Mouse (Mus musculus) ES-E14 (cell line): ENCODE results near the gene Eya2. TPM values are rescaled to one million over a fixed set of nuclear protein-coding genes. Genes with fewer than 3 reads are reported as not detected.
A peak's percentile ranks its signal among the peaks of the same experiment; 100 is the strongest.

Experiments used
- DNase-seq: peaks from one replicate; pipeline ENCODE4 v3.0.0-alpha.2; 2013; ENCODE audit warnings: low read depth, low spot score
- H3K27ac ChIP-seq: 2 replicates; pipeline ENCODE4 v1.5.1; 2012; ENCODE audit warnings: low read depth, mild to moderate bottlenecking, low read length, moderate library complexity, mixed read lengths; ENCODE audit not compliant: poor library complexity, insufficient read depth, severe bottlenecking
- H3K36me3 ChIP-seq: 2 replicates; pipeline ENCODE4 v1.6.1; 2012; ENCODE audit warnings: mild to moderate bottlenecking, low read length, moderate library complexity, mixed read lengths; ENCODE audit not compliant: control insufficient read depth, poor library complexity, insufficient read depth, severe bottlenecking
- H3K4me1 ChIP-seq, 2 experiments: fragments of 150-350 bp in 1 of 2; sonication (generic) in 1 of 2; 2 replicates each; pipeline ENCODE4 v1.6.1; 2012; ENCODE audit warnings: low read length in 2 of 2, mild to moderate bottlenecking in 1 of 2, mixed read lengths in 1 of 2; ENCODE audit not compliant: control insufficient read depth in 2 of 2, insufficient read depth in 2 of 2, poor library complexity in 1 of 2
- H3K4me3 ChIP-seq, 2 experiments: fragments of 150-350 bp in 1 of 2; sonication (generic) in 1 of 2; 2 replicates each; pipeline ENCODE4 v1.5.1; 2012; ENCODE audit warnings: low read length in 2 of 2, low read depth in 1 of 2, mild to moderate bottlenecking in 1 of 2, mixed read lengths in 1 of 2; ENCODE audit not compliant: insufficient read depth in 1 of 2, poor library complexity in 1 of 2, severe bottlenecking in 1 of 2
- H3K9ac ChIP-seq: 2 replicates; pipeline ENCODE4 v1.6.1; 2012; ENCODE audit warnings: low read depth, mild to moderate bottlenecking, low read length, mixed read lengths; ENCODE audit not compliant: poor library complexity, insufficient read depth, severe bottlenecking
- H3K9me3 ChIP-seq: fragments of 150-350 bp; sonication (generic); 2 replicates; pipeline ENCODE4 v1.6.1; 2012; ENCODE audit warnings: low read depth, mild to moderate bottlenecking, low read length; ENCODE audit not compliant: control insufficient read depth, insufficient read depth
- CHD2 ChIP-seq: IDR thresholded peaks from 2 replicates; pipeline ENCODE4 v1.6.1; 2014; ENCODE audit warnings: mild to moderate bottlenecking, low read depth, low read length, inconsistent platforms
- HCFC1 ChIP-seq: IDR thresholded peaks from 2 replicates; pipeline ENCODE4 v1.6.1; 2012; ENCODE audit warnings: low read length, inconsistent platforms, borderline replicate concordance; ENCODE audit not compliant: insufficient read depth
- MAFK ChIP-seq: IDR thresholded peaks from 2 replicates; pipeline ENCODE4 v1.6.1; 2014; ENCODE audit warnings: mild to moderate bottlenecking, low read depth, low read length, inconsistent platforms; ENCODE audit not compliant: insufficient read depth
- ZC3H11A ChIP-seq: IDR thresholded peaks from 2 replicates; pipeline ENCODE4 v1.6.1; 2012; ENCODE audit warnings: low read depth, mild to moderate bottlenecking, inconsistent platforms, low read length, borderline replicate concordance
- ZNF384 ChIP-seq: IDR thresholded peaks from 2 replicates; pipeline ENCODE4 v1.6.1; 2012; ENCODE audit warnings: low read depth, low read length, inconsistent platforms
- in situ Hi-C, 2 experiments: fragments of 600-800 bp; cut with MboI; formaldehyde crosslinking; loops; one replicate each; pipeline ENCODE4 v1.15.1; 2025; ENCODE audit warnings: low sequenced_read_pairs in 2 of 2, inconsistent platforms in 1 of 2; ENCODE audit not compliant: unreplicated experiment in 2 of 2
- total RNA-seq: library from RNA; depleted of rRNA; stranded (reverse); fragments of 300-350 nt; gene quantifications from 2 replicates; pipeline ENCODE4 v1.2.3, GENCODE M21; 2012

Gene Eya2
- total RNA-seq, 1 experiment = 0.40 TPM

GRCm38 (mm10) chr2:165745306-165746098 is 150.7 kb downstream of the Eya2 start:
- in situ Hi-C loops = loop anchor here in 1 of 2 experiments (10.0 kb wide), 1 partner anchor 221 kb away; no protein-coding TSS in a partner anchor
- Histone ChIP-seq H3K27ac (no peak overlapping the region), H3K9ac (peak overlapping the region; percentile 7; the same call in 1 of the 2 replicates), H3K36me3 (no peaks in the 10 kb centered on the region), H3K4me1 (peaks cover 0 to 22% of the 10 kb centered on the region in 2 experiments; a peak in 2 of 4 replicates), H3K4me3 (no peak overlapping the region), H3K9me3 (no peaks in the 10 kb centered on the region)
- no peak for DNase-seq
- no peak for TF ChIP-seq MAFK
- no peak for TF ChIP-seq ZNF384
- TF ChIP-seq ZC3H11A = no peak

- in situ Hi-C loops = loop anchor here in 1 of 2 experiments (10.0 kb wide), 1 partner anchor 223 kb away; no protein-coding TSS in a partner anchor
- Histone ChIP-seq H3K9me3 (no peaks in the 10 kb centered on the region), H3K4me3 (no peak overlapping the region), H3K4me1 (peaks cover 0 to 12% of the 10 kb centered on the region in 2 experiments; a peak in 1 of 4 replicates), H3K9ac (no peak overlapping the region), H3K27ac (no peak overlapping the region), H3K36me3 (no peaks in the 10 kb centered on the region)
- TF ChIP-seq ZC3H11A = no peak
- no peak for TF ChIP-seq HCFC1
- DNase-seq = peak; percentile 33
Measured at GRCm38 (mm10) chr2:165747975-165748374, 153.1 kb downstream of the Eya2 start.

- Histone ChIP-seq H3K9me3 (no peaks in the 10 kb centered on the region), H3K27ac (no peak overlapping the region), H3K9ac (no peak overlapping the region), H3K4me1 (peaks cover 0 to 12% of the 10 kb centered on the region in 2 experiments; a peak in 1 of 4 replicates), H3K4me3 (no peak overlapping the region), H3K36me3 (no peaks in the 10 kb centered on the region)
- TF ChIP-seq HCFC1 = no peak
- no peak for TF ChIP-seq ZC3H11A
- TF ChIP-seq ZNF384 = no peak
- TF ChIP-seq MAFK = no peak
- no peak for TF ChIP-seq CHD2
- in situ Hi-C loops = loop anchor here in 1 of 2 experiments (10.0 kb wide), 1 partner anchor 224 kb away; no protein-coding TSS in a partner anchor
- DNase-seq = no peak
Measured at GRCm38 (mm10) chr2:165748426-165748825, 153.6 kb downstream of the Eya2 start.

GRCm38 (mm10) chr2:165751068-165751467 is 156.2 kb downstream of the Eya2 start:
- Histone ChIP-seq H3K4me3 (no peak overlapping the region), H3K36me3 (no peaks in the 10 kb centered on the region), H3K4me1 (peaks cover 0 to 8% of the 10 kb centered on the region in 2 experiments; a peak in 1 of 4 replicates), H3K27ac (no peak overlapping the region), H3K9me3 (no peaks in the 10 kb centered on the region), H3K9ac (no peak overlapping the region)
- in situ Hi-C loops = no loop called here
- no peak for DNase-seq
- TF ChIP-seq HCFC1 (no peak), ZNF384 (no peak), CHD2 (no peak), ZC3H11A (no peak), MAFK (no peak)
